Mouse (Mus musculus): Measurements from ENCODE around the gene Tmem184b. TPM values are rescaled to one million over a fixed set of nuclear protein-coding genes. Genes with fewer than 3 reads are reported as not detected.
A peak's percentile ranks its signal among the peaks of the same experiment; 100 is the strongest.

Tmem184b gene
- polyA plus RNA-seq, 1 experiment from 2014 or later, result 29.4 TPM

- H3K9ac ChIP-seq, result no peak overlapping the region
- peaks cover 22% of the 10 kb centered on the region for H3K27me3 ChIP-seq
- no peak overlapping the region for H3K4me2 ChIP-seq
- 82% methylated on average over 4 of the region's 4 CpGs for WGBS
- H3K27ac ChIP-seq, result no peak overlapping the region
- peaks cover 14% of the 10 kb centered on the region for H3K4me1 ChIP-seq
- no peaks in the 10 kb centered on the region for H3K36me3 ChIP-seq (ENCODE audit: poor library complexity, severe bottlenecking)
- H3K4me3 ChIP-seq, result no peak overlapping the region
- ATAC-seq, result no peak
- no peaks in the 10 kb centered on the region for H3K9me3 ChIP-seq (replicated peaks)
Observed at GRCm38 (mm10) chr15:79344627-79345026, 58.7 kb downstream of the Tmem184b start.

DNA sequence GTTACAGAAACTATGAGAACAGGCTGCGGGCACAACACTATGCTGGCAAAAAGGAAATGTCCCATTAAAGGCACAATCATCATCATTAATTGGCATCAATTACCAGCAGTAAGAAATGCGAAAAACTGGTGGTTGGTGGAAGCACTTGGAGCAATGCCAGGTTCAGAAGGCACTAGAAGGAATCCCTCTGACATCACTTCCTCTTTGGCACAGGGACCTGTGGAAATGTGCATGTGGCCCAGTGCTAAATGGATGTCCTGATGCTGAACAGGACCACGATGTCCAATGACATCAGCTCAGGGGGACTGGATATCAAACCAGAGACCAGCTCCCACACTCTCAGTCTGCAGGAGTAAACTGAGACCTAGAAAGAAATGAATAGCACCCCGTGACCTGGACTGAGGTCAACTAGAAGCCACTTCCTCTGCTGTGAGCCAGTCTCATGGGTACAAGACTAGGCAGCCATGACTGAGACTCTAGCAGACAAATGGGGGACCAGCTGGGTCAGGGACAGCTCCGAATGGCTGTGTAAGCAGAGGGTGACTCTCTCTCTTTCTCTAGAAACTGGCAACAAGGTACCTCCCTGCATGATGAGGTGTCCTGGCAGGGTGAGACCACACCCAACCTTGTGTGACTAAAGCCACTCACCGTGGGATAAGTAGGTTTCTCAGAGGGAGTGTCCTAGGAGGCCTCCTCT, 60.6 kb downstream of the Tmem184b start:
- no peak for ATAC-seq
- Histone ChIP-seq H3K9ac (no peak overlapping the region), H3K4me3 (no peak overlapping the region), H3K9me3 (replicated peaks) (no peaks in the 10 kb centered on the region), H3K4me1 (0 out of 2 replicates have a peak, but pooled peaks cover 5% of the 10 kb centered on the region), H3K36me3 (ENCODE audit: poor library complexity, severe bottlenecking) (no peaks in the 10 kb centered on the region), H3K27me3 (0 out of 2 replicates have a peak, but pooled peaks cover 8% of the 10 kb centered on the region), H3K27ac (no peak overlapping the region), H3K4me2 (no peak overlapping the region)
- 79% methylated on average over 6 of the region's 6 CpGs for WGBS

DNA sequence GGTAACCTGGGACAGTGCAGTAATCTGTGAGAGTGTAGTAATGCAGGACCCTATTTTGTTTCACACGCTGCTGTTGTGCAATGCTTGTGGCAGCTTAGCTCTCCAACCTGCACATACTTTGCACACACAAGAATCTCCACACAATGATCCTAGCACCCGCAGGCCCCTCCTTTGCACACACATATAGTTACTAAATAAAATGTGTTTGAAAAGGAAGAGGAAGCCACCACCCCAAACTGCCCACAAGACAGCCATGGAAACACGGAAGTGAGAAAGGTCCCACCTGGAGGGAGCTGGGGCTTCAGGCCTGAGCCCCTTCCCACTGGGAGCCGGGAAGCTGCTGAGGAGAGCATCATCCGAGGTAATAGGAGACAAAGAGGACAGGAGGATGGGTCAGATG, 64.4 kb downstream of the Tmem184b start:
- no peak overlapping the region for H3K27ac ChIP-seq
- H3K36me3 ChIP-seq (ENCODE audit: poor library complexity, severe bottlenecking), result no peaks in the 10 kb centered on the region
- no peak overlapping the region for H3K9ac ChIP-seq
- H3K4me1 ChIP-seq, result peaks cover 7% of the 10 kb centered on the region; the same call in 1 of the 2 replicates
- H3K4me2 ChIP-seq, result no peak overlapping the region
- no peak overlapping the region for H3K4me3 ChIP-seq
- H3K27me3 ChIP-seq, result no peaks in the 10 kb centered on the region
- ATAC-seq, result no peak
- 71% methylated on average over 5 of the region's 5 CpGs for WGBS
- no peaks in the 10 kb centered on the region for H3K9me3 ChIP-seq (replicated peaks)

GRCm38 (mm10) chr15:79335061-79335655, 68.2 kb downstream of the Tmem184b start:
- no peak overlapping the region for H3K27ac ChIP-seq
- WGBS, result 61% methylated on average over 7 of the region's 7 CpGs
- peaks cover 7% of the 10 kb centered on the region; the same call in 1 of the 2 replicates for H3K4me1 ChIP-seq
- H3K9me3 ChIP-seq (replicated peaks), result no peaks in the 10 kb centered on the region
- H3K4me2 ChIP-seq, result no peak overlapping the region
- no peak overlapping the region for H3K9ac ChIP-seq
- H3K4me3 ChIP-seq, result no peak overlapping the region
- ATAC-seq, result no peak
- no peaks in the 10 kb centered on the region for H3K36me3 ChIP-seq (ENCODE audit: poor library complexity, severe bottlenecking)
- no peaks in the 10 kb centered on the region for H3K27me3 ChIP-seq

DNA sequence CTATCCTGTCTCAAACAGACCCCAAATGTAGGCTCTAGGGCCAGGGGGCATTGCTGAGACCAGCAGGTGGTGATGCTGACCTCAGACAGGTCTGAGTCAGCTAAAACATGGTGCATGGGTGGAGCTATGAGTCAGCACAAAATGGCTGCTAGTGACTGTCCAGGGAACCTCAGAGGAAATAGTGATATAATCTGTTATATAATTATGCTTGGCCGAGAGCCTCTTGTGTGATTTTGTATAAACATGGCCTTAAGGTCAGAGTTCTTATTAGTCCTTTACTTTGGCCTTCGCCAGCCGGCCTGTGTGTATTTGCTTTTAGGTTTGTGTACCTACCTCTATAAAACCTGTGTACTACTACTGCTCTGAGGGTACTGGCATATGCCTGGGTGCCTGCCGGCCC, 70.0 kb downstream of the Tmem184b start:
- H3K9ac ChIP-seq, result no peak overlapping the region

DNA sequence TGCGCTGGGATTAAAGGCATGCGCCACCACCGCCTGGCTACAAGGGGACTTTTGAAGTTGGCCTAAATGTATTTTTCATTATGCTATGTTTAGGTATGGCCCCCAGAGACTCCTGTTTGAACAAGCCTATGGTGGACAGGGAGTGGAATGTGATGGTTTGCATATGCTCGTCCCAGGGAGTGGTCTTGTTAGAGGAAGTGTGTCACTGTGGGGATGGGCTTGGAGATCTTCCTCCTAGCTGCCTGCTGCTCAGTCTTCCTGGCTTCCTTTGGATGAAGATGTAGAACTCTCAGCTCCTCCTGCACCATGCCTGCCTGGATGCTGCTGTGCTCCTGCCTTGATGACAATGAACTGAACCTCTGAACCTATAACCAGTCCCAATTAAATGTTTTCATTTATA, 72.8 kb downstream of the Tmem184b start:
- WGBS, result 84% methylated on average over 4 of the region's 4 CpGs
- no peak overlapping the region for H3K4me2 ChIP-seq
- no peak for ATAC-seq

More for the DNA sequence above, 70.0 kb downstream of the Tmem184b start:
- H3K27ac ChIP-seq, result no peak overlapping the region
- 82% methylated on average over 4 of the region's 4 CpGs for WGBS
- H3K9me3 ChIP-seq (replicated peaks), result no peaks in the 10 kb centered on the region
- peaks cover 7% of the 10 kb centered on the region; the same call in 1 of the 2 replicates for H3K4me1 ChIP-seq
- no peak overlapping the region for H3K4me2 ChIP-seq
- ATAC-seq, result no peak
- no peaks in the 10 kb centered on the region for H3K27me3 ChIP-seq
- H3K4me3 ChIP-seq, result no peak overlapping the region
- H3K36me3 ChIP-seq (ENCODE audit: poor library complexity, severe bottlenecking), result no peaks in the 10 kb centered on the region

GRCm38 (mm10) chr15:79329979-79330363, 73.4 kb downstream of the Tmem184b start:
- Histone ChIP-seq H3K36me3 (ENCODE audit: poor library complexity, severe bottlenecking) (no peaks in the 10 kb centered on the region), H3K27me3 (no peaks in the 10 kb centered on the region), H3K4me1 (peaks cover 24% of the 10 kb centered on the region), H3K4me2 (no peak overlapping the region), H3K9ac (no peak overlapping the region), H3K9me3 (replicated peaks) (no peaks in the 10 kb centered on the region), H3K4me3 (no peak overlapping the region), H3K27ac (no peak overlapping the region)
- 90% methylated on average over 6 of the region's 6 CpGs for WGBS
- no peak for ATAC-seq

More for the DNA sequence above, 72.8 kb downstream of the Tmem184b start:
- Histone ChIP-seq H3K9ac (no peak overlapping the region), H3K27ac (no peak overlapping the region), H3K9me3 (replicated peaks) (no peaks in the 10 kb centered on the region), H3K4me3 (no peak overlapping the region), H3K36me3 (ENCODE audit: poor library complexity, severe bottlenecking) (no peaks in the 10 kb centered on the region), H3K27me3 (no peaks in the 10 kb centered on the region), H3K4me1 (peaks cover 26% of the 10 kb centered on the region)

DNA sequence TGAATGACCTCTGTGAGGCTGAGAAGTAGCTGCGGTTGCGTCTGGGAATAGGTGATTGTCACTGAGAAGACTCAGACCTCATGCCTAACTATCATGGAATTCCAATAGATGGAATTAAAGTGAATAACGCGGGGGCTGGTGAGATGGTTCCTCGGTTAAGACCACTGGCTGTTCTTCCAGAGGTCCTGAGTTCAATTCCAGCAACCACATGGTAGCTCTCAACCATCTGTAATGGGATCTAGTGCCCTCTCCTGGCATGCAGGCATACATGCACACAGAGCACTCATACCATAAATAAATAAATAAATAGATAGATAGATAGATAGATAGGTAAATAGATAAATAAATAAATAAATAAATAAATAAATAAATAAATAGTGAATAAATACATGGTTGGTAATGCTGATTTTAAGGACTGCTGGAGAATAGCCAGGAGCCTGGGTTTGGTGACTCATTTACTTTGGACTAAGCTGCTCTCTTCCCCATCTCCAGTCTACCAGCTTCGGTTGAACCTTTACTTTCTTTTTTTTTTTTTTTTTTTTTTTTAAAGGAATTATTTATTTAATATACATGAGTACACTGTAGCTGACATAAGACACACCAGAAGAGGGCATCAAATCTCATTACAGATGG, 73.9 kb downstream of the Tmem184b start:
- 96% methylated on average over 6 of the region's 6 CpGs for WGBS
- peaks cover 23% of the 10 kb centered on the region for H3K4me1 ChIP-seq
- no peak overlapping the region for H3K4me3 ChIP-seq
- no peak overlapping the region for H3K4me2 ChIP-seq
- no peaks in the 10 kb centered on the region for H3K9me3 ChIP-seq (replicated peaks)
- no peaks in the 10 kb centered on the region for H3K27me3 ChIP-seq
- ATAC-seq, result no peak
- H3K27ac ChIP-seq, result no peak overlapping the region
- H3K9ac ChIP-seq, result no peak overlapping the region
- no peaks in the 10 kb centered on the region for H3K36me3 ChIP-seq (ENCODE audit: poor library complexity, severe bottlenecking)

GRCm38 (mm10) chr15:79328939-79329275, 74.5 kb downstream of the Tmem184b start:
- H3K4me2 ChIP-seq, result peak overlapping the region; percentile 85; the same call in 1 of the 2 replicates
- H3K27ac ChIP-seq, result no peak overlapping the region
- no peak overlapping the region for H3K9ac ChIP-seq
- no peak for ATAC-seq
- no peaks in the 10 kb centered on the region for H3K36me3 ChIP-seq (ENCODE audit: poor library complexity, severe bottlenecking)
- H3K9me3 ChIP-seq (replicated peaks), result no peaks in the 10 kb centered on the region
- peaks cover 23% of the 10 kb centered on the region for H3K4me1 ChIP-seq
- H3K4me3 ChIP-seq, result no peak overlapping the region
- H3K27me3 ChIP-seq, result no peaks in the 10 kb centered on the region
- WGBS, result 95% methylated on average over 4 of the region's 4 CpGs

GRCm38 (mm10) chr15:79328058-79328938, 75.1 kb downstream of the Tmem184b start, which contains the start of gene Pla2g6:
Pla2g6 (minus strand) TSS chr15:79328390.
- Histone ChIP-seq H3K36me3 (ENCODE audit: poor library complexity, severe bottlenecking) (no peaks in the 10 kb centered on the region), H3K4me1 (peaks cover 23% of the 10 kb centered on the region), H3K9ac (peak within 1 kb of the TSS; percentile 75), H3K4me3 (peak within 1 kb of the TSS; percentile 59), H3K9me3 (replicated peaks) (no peaks in the 10 kb centered on the region), H3K4me2 (peak within 1 kb of the TSS; percentile 85), H3K27ac (peak within 1 kb of the TSS; percentile 82), H3K27me3 (no peaks in the 10 kb centered on the region)
- ATAC-seq, result peak; percentile 98
- 4% methylated on average over 46 of the region's 46 CpGs for WGBS

GRCm38 (mm10) chr15:79326971-79327961, 76.1 kb downstream of the Tmem184b start:
- peaks cover 23% of the 10 kb centered on the region for H3K4me1 ChIP-seq
- WGBS, result 7% methylated on average over 20 of the region's 20 CpGs
- H3K4me3 ChIP-seq, result peak overlapping the region; percentile 59
- peak overlapping the region; percentile 85 for H3K4me2 ChIP-seq
- peak overlapping the region; percentile 82 for H3K27ac ChIP-seq
- H3K9ac ChIP-seq, result peak overlapping the region; percentile 75
- H3K9me3 ChIP-seq (replicated peaks), result no peaks in the 10 kb centered on the region
- no peaks in the 10 kb centered on the region for H3K27me3 ChIP-seq
- H3K36me3 ChIP-seq (ENCODE audit: poor library complexity, severe bottlenecking), result no peaks in the 10 kb centered on the region
- ATAC-seq, result peak; percentile 26; the same call in 1 of the 2 replicates
